Mouse (Mus musculus): ENCODE measurements at regions not wholly inside any gene's neighbourhood (a gene's known extent, or its start where the extent isn't known, plus 50 kb on each side); places are given as distances from the start of the nearest gene placed in this dataset.

GRCm38 (mm10) chr4:47534959-47535358 is 60.5 kb downstream of the Sec61b start:
- no peak for DNase-seq

DNA sequence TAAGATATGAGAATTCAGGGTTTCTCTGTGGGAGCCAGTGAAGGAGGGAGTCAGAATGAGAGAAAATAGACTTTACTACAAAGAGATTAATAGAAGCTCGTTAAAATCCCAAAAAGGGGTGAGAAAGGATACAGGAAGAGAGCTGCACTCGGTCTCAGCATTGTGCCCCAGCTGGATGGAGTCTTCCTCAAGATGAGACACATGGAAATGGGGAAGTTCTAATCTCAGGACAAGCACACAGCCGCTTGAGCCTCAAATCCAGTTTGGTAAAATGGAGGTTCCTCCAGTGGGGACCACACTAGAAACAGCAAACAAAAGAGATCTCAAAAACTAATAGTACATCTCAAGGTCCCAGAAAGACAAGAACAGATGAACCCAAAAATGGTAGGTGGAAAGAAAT is 93.2 kb downstream of the Sec61b start:
- DNase-seq: no peak

- no peak for DNase-seq
Observed at GRCm38 (mm10) chr4:47570846-47571245, 96.4 kb downstream of the Sec61b start.

DNA sequence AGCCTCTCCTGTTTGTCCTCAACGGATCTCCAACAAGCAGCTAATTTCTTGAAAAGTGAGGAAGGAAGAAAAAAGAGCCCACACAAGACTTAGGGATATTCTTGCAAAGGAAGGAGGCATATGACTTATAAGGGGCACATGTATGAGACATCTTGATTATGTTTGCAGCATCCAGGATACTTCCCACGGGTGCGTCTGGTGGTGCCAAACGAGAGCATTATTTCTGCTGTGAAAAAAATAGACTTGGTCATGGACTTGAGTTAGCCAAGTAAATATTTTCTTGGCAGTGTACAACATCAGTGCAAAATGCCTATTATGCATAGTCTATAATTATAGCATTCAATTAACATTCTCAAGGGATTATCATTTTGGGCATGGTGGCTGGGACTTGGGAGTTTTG is 101.6 kb downstream of the Sec61b start:
- no peak for DNase-seq

DNA sequence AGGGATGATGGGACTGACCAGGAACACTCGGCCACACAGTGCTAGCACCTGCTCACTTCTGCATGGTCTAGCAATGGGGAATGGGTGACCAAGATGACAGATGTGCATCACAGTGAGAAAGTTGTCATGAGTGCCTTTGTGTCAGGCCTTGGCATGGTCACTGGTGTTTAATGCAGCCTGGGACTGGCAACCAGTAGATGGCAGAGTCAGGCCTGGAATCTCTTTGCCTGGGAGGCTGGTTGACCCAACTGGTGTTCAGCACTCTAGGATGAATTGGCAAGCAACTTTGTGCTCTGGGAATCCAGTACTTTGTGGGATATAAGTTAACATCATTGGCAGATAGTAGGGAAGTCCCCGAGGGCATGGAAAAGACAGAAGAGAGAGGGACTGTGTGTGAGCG is 103.0 kb downstream of the Sec61b start:
- peak; percentile 67 to 68 for DNase-seq

GRCm38 (mm10) chr4:47578637-47579036 is 104.2 kb downstream of the Sec61b start:
- DNase-seq: no peak

DNA sequence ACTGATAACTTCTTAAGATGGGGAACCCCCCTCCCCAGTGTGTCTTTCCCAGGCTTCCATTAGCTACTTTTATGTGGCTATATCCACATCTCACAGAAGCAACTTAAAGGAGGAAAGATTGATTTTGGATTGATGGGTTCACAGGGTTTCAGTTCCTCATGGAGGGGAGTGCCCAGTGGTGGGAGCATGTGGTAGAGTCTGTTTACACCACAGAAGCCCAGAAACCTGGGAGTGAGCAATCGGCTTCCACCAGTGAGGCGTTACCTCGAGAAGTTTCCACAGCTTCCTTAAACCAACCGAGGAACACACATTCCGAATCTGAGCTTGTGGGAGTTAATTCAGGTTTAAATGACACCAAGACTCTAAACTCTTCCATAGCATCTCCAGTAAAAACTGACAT is 106.1 kb downstream of the Sec61b start:
- DNase-seq: no peak

DNA sequence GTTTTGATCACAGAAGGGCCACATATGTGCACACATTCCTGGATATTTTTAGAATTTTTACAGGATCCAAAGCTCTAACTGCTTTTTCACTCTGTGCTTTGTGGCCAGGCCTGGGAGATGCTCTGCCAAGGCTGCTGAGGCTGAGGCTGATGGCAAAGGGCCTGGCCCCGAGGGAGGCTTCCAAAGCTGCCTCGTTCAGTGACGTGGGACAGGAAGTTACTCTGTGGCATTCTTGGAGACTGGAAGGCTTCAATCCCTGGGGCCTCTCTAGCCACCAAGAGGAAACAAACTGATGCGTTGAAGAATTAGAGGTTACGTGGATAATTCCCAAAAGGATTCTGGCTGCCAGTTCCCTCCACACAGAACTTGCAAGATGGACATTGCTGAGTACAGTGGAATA is 112.8 kb downstream of the Sec61b start:
- DNase-seq: peak; percentile 45 to 52

GRCm38 (mm10) chr4:47592271-47592986 is 118.0 kb downstream of the Sec61b start:
- no peak for DNase-seq

DNA sequence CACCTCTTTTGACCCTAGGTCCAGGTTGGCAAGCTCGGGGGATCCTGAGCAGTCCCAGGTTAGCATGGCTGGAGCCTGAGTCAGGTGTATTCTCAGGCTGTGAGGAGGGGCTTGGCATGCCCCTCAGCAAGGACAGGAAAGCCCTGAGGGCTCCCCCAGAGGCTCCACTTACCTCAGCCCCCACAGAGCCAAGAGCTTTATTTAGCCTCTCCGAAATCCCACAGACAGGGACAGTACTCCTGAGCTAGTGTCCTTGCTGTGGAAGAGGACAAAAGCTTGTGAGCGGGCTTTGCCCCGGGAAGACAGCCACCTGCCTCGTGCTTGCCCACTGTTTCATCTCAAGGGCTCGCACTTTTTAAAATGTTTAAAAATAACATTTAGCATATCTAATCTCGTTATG is 118.7 kb downstream of the Sec61b start:
- no peak for DNase-seq

GRCm38 (mm10) chr4:47594171-47594570 is 119.7 kb downstream of the Sec61b start:
- no peak for DNase-seq

- DNase-seq: peak; percentile 73 to 77
Observed at GRCm38 (mm10) chr4:47595841-47596240, 121.4 kb downstream of the Sec61b start.

- peak; percentile 68 to 70 for DNase-seq
Observed at GRCm38 (mm10) chr4:47597586-47597985, 123.1 kb downstream of the Sec61b start.

- peak; percentile 53 to 58 for DNase-seq
Observed at GRCm38 (mm10) chr4:47598216-47598615, 123.8 kb downstream of the Sec61b start.

DNA sequence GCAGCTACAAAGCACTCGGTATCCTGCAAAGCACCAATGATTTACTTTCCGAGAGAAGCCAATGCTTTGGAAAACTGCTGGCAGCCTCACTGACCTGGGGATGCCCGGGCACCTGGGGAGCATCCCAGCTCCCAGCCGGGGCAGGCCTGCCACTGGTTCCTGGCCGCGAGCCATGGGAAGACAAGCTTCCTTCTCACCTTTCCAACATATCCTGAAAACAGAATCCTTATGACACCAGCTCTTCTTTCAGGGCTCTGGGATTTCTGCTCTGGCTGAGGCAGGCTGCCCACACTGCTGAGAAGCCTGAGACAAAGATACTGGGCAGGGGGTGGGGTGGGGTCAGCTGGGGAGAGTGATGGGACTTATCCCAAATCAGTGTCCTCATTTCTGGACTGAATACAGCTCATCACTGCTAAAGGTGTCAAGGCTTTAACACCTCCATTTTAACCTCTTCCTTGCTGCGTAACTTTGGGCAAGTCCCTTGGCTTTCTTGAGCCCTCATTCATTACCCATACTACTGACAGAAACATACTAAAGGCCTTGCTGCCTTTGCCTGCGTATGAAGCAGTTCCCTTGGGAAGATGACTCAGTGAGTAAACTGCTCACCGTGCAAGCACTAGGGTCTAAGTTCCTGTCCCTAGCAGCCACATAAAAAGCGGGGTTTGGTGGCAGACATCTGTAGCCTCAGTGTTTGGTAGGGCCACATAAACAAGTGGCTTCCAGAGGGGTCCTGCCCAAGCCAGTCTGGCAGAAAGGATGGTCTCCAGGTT is 127.0 kb downstream of the Sec61b start:
- peak in 1 of 2 experiments; percentile 35 for DNase-seq

DNA sequence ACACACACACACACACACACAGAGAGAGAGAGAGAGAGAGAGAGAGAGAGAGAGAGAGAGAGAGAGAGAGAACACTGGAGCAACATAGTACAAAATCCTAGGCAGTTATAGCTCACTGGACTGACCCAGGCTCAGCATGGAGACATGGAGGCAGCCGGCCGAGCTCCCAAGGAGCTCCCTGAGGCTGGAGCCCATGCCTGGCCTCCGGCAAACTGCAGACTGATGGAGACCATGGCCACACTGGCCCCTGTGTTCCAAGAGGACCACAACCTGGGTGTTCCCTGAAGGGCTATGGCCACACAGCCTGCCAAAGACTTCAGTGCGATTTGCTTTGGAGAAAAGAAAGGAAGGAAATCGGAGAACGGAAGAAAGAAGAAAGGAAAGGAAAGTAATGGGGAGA is 128.9 kb downstream of the Sec61b start:
- peak; percentile 35 to 36 for DNase-seq

GRCm38 (mm10) chr4:47603847-47604397 is 129.5 kb downstream of the Sec61b start:
- DNase-seq: peak; percentile 36 to 64

- DNase-seq: peak; percentile 44 to 48
Observed at GRCm38 (mm10) chr4:47605676-47606075, 131.2 kb downstream of the Sec61b start.

DNA sequence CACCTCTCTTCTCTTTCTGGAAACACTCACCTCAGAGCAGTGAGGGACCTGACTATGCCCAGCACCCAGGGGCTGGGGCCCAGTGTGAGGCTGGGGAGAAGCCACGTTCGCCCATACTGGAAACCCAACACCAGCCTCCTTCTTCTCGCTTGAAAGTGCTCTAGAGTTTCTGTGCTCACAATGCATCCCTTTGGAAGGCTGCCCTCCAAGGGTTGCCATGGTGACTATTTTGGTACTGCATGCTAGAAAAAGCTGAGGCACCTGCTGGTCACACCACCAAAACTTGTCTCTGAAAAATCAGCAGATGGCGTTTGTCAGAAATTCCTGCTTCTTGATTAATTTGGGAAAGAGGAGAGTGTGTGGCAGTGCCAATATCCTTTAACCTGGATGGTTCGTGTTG is 134.2 kb downstream of the Sec61b start:
- DNase-seq: peak; percentile 87 to 89

DNA sequence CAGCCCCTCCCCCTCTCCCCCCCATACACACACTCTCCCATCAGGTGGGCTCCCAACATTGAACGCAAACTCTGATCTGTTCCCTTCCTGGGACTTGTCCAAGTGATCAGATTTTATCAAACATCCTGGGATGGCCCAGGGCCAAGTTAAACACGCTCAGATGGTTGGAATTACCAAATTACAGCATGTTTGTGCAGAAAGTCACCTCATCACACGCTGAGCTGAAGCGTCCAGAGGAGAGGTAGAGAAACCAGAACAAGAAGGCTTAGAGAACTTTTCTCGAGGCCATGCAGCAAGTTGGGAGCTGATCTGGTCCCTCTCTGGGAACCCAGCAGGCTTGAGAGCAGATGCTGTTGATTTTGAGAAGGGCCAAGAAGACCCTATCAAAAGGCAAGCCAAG is 136.5 kb downstream of the Sec61b start:
- no peak for DNase-seq

- no peak for DNase-seq
Observed at GRCm38 (mm10) chr4:47616525-47616924, 142.1 kb downstream of the Sec61b start.

GRCm38 (mm10) chr4:47620700-47621099 is 146.2 kb downstream of the Sec61b start:
- peak; percentile 35 to 47 for DNase-seq

- DNase-seq: no peak
Observed at GRCm38 (mm10) chr4:47622851-47623743, 148.6 kb downstream of the Sec61b start.

All from cerebellum, postnatal 36 days (tissue).